Mouse (Mus musculus): ENCODE measurements around the gene Olfr152.

The Olfr152 gene

DNA sequence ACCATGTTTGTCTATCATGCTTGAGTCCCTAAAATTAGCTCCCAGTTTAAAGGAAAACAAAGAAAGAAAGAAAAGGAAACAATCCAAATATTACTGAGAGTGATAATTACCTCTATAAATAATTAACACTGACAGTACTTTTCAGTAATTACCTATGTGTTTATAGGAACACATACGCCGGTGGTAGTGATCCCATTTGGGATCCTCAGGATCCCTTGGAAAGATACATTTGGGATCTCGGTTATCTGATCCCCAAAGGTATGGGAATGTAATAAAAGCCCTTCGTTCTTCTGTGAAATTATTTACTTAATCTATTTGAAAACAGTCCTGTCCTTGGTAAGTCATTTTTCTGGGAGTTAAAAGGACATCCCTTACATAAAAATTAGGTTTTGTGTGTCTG lies at the start of gene Olfr152:
TSS of gene Olfr152 (plus strand) at position 301 of the 400 bp plus-strand sequence.
- DNase-seq, result no peak

DNA sequence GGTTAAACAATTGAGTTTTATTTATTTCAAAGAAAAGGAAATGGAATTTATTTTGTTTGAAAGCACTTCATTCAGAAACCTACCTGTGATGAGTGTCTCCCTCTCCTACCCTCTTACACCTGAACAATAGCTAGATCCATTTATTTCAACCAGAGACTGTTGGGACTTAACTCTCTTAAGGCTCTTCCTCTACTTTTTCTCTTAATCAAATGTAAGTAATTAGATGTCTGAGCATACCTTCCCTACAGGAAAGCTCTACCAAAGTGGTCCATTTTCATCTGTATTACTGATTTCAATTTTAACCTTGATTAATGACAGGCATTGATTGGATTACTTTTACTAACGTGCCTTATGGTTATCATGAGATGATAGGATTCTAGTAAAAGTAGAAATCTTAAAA lies 39.4 kb upstream of the Olfr152 start, which contains the start of gene Olfr1138:
TSS of gene Olfr1138 (minus strand) at position 101 of the 400 bp plus-strand sequence.
- DNase-seq, result no peak

DNA sequence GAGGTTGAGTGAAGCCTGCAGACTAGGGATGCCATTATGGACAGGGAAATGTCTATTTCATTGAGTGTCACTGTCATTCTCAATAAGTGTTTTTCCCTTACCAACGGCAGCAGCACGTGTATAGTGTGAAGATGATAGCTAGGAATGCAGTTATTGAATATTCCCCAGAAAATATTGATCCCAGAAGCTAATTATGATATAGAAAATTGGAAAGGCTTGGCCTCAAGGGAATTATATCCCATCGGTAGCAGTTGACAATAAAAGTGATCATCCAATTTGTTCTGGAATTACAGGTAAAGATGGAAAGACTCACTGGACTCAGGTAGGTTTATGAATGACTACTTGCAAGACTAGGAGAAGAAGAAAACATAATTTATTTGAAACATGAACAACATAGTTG lies 35.8 kb upstream of the Olfr152 start, which contains the start of gene Olfr1140:
TSS of gene Olfr1140 (plus strand) at position 301 of the 400 bp plus-strand sequence.
- no peak for DNase-seq

DNA sequence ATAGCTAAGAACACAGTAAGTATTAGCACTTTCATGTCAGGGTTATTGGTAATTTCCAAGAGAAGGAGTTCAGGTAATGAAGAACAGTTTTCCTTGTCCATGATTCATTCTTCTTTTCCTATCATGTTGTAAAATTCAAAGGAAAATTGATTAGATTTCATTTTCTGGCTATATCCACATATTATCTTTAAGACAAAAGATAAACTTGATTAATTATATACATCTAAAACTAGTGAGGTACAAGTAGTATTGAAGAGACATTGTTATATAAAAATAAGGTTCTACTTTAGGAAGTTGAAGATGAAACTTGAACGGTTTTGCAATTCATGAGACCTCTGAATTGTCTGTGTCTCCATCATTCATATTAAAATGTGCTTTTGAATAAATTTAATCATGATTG lies 25.4 kb upstream of the Olfr152 start, which contains the start of gene Olfr1141:
TSS of gene Olfr1141 (minus strand) at position 101 of the 400 bp plus-strand sequence.
- no peak for DNase-seq

DNA sequence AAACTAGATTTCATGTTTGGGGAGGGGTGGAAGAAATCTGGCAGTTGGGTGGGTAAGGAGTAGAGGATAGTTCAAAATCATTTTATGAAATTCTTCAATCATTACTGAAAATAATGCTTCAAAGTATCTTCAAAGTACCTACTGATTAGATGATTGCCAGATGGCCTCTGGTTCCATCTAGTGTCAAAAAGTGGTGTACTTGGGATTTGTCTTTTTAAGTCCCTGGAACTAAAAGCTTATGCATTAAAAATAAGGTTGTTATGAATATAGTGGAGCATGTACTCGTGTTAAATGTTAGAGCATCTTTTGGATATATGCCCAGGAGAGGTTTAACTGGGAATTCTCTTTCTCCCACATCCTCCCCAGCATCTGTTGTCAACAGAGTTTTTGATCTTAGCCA lies 3.1 kb upstream of the Olfr152 start:
- DNase-seq, result no peak

DNA sequence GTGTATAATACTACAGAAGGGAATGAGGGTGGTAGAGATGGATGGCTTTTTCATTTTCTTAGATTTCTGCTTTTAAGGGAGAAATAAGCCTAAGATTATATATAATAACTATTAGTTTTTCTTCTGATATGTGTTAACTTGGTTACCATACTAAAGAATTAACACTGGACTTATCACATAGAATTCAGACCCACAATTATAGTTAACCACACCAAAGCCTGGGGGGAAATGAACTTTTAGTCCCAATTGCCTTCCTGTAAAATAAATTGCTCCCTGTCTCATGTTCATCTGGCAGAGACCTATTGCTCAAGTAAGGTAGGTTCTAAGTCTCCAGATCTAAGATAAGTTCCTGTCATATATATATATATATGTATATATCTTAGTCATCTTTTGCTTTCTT lies 21.0 kb downstream of the Olfr152 start, which contains the start of gene Olfr1143:
TSS of gene Olfr1143 (plus strand) at position 301 of the 400 bp plus-strand sequence.
- no peak for DNase-seq

DNA sequence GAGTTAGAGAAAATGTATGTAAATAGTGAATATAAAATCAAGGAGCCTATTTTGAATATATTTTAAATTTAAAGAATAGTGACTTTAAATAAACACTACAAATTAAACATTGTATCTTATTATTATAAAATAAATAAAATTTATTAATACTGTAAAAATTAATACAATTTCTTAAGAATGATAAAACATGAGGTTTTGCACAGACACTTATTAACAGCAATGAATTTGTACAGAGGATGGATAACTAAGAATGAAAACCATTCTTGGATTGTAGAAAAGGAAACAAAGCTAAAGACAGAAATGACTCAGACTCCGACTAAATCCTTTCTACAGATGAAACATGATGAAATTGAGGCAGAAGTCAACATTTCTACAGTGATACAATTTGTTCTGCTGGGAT lies 30.2 kb downstream of the Olfr152 start, which contains the start of gene Olfr1145:
TSS of gene Olfr1145 (plus strand) at position 301 of the 400 bp plus-strand sequence.
- no peak for DNase-seq

DNA sequence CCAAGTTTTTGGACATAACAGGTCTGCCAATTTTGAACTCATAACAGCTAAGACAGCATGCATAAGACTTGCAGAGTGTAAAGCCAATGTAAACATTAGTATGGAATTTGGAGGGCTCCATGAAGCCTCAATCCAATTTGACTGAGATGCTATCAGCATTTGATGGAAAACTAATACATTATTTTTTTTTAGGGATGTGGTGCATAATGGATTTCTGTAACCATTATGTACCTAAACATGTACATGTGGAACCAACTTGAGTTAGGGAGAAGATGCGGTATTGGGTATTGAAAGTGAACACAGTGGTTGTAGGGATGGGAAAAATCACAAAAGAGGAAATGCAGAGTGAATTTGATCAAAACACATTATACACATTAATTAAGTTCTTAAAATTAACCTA lies 51.0 kb downstream of the Olfr152 start, which contains the start of gene Olfr1148:
TSS of gene Olfr1148 (plus strand) at position 301 of the 400 bp plus-strand sequence.
- no peak for DNase-seq

All from lung, postnatal 14 days (tissue).